Mouse (Mus musculus) neural tube, embryonic 10.5 days (tissue): ENCODE results near the gene Lifr.
A peak's percentile ranks its signal among the peaks of the same experiment; 100 is the strongest.

Experiments
- DNase-seq: peaks from one replicate; pipeline ENCODE4 v3.0.0-alpha.2; 2017; ENCODE audit warnings: low spot score; ENCODE audit errors: extremely low spot score

Lifr gene

DNA sequence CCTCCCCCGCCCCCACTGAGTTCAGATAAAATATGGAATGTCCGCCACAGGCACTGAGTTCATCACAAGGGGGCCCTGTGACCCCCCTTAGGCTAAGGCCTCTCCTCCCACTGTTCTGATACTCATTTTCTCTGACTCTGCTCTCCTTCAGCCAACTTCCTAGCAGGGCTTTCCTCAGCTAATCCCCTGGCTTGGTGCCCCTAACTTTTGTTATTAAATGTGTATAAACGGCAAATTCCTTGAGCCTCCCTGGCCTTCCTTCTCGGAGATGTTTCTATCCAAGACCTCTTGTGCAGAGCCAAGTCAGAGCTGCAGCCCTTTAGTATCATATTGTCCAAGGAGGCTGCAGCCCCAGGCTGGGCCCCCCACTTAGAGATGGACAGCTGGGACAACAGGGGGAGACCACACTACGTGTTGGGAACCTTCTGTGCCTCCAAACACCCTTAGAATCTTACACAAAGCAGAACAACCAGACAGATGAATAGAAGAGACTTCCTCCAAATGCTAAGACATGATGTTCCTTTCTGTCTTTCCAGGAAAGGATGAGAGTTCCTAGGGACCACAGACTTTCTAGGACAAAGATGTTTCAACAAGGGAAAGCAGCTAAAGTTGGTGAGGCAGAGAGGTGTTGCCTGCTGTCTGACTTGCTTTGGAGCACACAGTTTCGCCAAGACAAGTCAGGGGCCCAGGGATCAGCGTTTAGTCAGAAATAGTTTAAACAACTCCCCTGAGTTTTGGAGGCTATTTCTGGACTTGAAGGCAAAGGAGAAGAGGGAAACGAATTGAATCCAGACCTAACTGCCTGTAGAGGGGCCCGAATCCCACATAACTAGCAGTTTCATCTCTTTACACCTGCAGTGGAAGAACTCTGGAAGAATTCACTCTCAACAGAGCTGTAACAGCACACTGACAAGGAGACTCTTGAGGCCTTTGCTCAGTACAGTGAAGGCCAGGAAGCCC lies 111.3 kb downstream of the Lifr start:
- no peak for DNase-seq

DNA sequence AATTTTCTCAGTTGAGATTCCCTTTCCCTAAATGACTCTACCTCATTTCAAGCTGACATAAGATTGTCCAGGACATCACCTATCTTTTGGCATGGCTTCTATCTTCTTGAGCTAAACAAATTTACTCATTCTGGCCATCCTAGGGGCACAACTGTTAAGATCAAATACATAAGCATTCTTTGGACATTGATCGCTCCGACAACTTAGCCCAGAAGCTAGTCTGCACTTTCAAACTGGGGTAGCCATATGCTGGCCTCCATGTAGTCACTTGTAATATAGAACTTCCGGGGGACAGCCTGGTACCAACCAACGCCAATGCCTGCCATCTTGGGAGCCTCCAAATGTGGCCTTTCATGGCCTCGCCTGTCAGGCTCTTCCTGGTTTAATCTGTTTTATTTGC lies 112.6 kb downstream of the Lifr start:
- no peak for DNase-seq

DNA sequence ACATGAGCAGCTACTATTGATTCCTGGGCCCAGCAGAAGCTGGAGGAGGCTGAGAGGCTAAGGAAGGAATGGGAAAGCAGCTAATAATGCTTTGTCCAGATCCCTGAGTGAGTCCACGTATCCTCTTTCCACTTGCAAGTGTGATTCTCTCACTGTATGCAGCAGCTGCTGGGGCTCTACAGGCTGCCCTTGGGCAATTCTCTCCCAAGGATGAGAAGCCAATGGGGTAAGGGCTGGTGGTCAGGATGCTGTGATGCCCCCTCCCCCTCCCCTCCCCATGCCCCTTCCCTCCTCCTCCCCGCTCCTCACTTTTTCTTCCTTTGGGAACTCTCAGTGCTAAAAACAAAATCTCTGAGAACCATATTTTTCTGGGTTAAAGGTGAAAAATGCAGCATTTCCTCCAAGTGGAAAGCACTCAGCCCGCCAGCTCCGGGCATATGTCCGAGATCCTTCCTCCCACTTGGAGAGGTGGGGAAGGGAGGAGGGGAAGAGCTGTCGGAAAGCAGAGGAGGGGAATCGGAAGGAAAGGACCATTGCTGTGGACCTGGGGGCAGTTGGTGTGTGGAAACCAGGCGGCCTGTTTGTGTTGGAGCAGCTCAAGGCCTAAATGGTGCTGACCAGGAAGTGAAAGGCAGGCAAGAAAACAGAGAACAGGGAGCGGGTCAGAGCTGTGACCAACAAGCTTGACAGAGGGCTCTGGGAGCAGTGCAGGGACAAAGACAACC lies 113.4 kb downstream of the Lifr start:
- no peak for DNase-seq

DNA sequence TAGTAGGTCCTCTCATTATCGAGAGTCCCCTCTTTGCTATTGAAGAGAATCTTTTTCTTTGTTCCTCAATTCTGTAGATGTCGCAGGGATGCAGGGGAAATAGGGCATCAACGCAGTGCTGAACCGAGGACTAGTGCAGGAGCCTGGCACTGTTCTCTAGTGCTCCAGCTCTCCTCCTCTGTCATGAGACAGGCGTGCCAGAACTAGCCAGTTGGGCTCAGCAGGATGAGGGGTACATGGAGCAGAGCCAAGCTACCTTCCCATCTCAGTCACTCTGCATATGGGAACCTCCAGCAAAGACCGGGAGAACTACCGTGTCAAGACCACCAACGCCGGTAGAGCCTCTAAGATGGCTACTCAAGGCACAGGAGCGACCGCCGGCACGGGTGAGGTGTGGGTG lies 114.5 kb downstream of the Lifr start:
- no peak for DNase-seq

GRCm38 (mm10) chr15:7206110-7206509 lies 115.7 kb downstream of the Lifr start:
- no peak for DNase-seq

GRCm38 (mm10) chr15:7207292-7207691 lies 116.9 kb downstream of the Lifr start:
- no peak for DNase-seq

DNA sequence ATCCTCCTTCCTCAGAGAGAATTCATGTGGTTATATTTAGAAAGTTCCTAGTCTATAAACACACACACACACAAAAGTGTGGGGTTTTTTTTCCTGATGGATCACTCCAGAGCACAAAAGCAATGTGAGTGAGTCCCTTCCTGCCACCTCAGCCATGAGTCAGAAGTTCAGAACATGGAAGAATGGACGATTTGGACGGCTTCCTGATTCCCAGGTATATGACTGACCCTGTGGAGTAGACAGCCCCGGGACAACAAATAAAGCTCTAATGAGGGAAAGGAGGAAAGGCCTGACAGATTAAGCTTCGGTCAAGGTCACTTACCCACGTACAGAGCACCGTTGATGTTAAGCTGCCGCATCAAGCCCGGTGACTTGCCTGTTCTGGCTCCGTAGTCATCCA lies 117.8 kb downstream of the Lifr start:
- no peak for DNase-seq

DNA sequence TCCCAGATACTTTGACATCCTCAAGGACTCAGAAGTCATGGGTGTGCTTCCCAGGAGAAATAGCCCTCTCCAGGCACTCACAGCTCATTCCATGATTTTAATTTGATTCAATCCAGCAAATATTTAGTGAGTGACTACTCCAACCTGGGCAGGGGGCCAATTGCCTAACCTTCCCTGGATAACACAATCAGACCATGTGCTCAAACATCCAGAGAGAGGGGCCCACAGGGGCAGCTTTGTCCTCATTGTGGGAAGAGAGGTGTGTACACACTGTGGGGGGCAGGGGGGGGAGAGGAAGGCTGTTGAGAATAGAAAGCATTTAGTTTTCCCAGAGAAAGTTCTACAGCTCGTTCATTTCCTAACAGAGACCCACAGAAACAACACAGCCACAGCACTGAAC lies 123.3 kb downstream of the Lifr start:
- DNase-seq, result no peak

DNA sequence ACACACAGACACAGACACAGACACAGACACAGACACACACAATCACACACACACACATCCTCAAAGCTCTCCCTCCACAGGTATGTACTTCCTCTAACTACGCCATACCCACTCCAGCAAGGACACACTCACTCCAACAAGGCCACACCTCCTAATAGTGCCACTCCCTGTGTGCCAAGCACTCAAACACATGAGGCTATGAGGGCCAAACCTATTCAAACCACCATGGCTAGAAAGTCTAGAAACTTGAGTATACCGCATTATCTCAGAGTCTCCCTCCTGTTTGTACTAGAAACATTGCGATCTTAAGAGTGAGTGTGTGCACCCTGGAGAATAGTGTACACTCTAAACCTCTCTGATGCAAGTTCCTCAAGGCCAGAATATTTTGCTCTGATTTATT lies 125.4 kb downstream of the Lifr start:
- DNase-seq, result no peak

- DNase-seq, result no peak
Measured at GRCm38 (mm10) chr15:7216581-7217272, 126.3 kb downstream of the Lifr start.

DNA sequence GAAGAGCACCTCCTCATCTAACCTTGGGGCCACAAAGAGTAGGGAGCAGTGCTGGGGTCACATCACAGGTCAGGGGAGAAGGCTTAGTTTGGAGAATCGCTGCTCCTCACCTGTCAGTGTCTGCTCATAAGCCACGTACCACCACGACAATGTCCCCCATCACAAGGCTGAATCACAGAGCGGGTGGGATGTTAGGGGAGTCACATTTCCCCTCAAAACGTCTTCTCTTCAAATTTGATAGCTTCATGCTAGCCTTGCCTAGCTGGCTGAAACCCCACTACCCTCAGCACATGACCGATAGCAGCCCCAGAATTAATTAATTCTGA lies 126.8 kb downstream of the Lifr start:
- no peak for DNase-seq

DNA sequence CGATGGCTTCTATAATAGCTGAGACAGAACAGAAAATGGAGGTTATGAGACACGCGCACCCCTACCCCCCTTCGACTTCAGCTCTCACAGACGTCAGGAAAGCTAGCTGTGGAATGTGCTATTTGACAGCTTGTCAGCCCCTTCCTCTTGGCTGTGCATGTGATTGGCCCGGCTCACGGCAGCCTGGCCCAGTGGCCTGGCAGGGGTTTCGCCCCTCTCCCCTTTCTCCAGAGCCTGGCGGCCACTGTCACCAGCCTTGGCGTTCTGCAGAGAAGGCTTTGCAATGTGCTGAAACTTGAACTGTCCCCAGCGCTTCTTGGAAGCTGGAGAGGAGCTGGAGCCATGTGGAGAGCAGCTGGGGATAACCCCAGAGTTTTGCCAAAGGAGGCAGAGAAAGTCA lies 132.4 kb downstream of the Lifr start:
- DNase-seq, result peak; percentile 17

- DNase-seq, result no peak
Measured at GRCm38 (mm10) chr15:7224151-7224775, 133.8 kb downstream of the Lifr start.

DNA sequence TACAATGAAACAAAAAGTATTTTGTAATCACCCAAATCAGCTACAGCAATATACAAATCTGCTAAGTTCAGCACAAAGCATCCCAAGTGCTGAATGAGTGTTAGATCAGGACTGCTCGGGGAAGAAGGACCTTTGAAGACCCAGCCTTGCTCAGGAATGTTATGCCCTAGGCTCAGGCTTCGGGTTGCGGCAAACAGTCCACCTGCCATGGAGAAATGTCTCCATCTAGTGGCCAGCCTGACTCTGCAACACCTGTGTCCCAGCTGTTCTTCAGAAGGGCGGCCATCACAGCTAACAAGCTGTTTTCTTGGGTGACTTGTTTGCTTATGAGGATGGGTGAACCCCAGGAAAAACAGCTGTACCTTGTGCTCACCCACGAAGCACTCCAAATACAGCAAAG lies 135.8 kb downstream of the Lifr start:
- peak; percentile 84 for DNase-seq

DNA sequence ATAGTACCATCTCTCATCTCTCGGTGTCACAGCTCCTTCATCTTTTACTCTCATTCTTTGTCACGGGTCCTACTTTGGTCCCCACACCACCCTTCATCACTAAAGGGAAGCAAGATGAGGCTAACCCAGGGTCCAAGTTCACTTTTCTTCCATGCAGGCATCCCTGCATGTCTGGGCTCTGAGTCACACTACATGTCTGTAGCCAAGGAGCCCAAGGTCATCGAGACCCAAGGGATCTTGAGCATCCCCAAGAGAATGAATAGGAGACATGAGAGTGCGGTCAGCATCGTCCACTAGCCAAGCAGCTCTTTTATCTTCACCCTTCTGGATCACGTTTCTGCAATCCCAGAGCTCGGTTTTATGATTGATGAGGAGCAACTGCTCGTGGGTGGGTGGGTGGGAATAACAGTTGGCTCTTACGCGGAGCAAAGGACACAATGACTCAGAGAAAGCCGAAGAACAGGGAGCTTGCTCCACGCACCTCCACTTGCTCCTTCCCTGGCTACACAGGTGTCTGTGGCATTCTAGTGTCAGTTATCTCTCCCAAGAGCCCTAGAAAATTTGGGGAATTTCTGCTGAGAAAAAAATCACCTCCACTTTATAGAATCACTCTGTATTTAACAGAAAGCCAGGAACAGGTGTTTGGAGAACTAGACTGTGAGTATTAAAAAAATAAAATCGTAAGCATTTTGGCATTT lies 143.1 kb downstream of the Lifr start:
- DNase-seq, result no peak

DNA sequence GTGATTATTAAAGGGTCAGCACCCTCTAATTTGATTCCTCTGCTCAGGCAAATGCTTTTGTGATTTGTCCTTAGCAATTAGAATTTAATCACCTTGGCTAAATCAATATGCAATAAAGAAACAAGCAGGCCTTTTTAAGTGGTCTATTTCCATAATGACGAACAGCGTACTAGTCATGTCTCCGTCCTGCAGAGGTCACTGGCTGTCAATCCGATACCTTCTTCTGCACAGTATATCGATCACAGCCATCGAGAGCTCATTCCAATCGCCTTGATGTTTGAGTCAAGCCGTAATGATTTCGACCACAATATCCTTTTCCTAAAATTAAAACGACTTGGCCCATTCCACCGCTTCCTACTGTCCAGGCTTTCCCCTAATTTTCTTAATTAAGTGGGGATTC lies 149.5 kb downstream of the Lifr start:
- DNase-seq, result no peak

DNA sequence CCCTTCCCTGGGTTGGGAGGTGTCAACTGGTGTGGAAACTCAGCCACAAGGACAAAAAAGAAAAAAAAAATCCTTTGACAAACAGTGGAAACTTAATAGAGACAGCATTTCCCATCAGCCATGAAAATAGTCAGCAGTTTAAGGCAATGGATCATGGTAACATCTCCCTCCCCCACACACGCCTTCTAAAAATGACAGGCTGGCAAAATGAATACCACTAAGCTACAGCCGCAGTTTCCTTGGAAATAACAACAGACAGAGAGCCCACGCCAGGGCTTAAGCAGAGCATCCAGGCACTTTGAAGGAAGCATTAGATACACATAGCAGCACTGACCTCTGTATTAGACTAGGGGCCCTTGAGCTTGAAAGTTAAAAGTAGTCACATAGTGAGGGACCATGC lies 150.5 kb downstream of the Lifr start:
- DNase-seq, result no peak

DNA sequence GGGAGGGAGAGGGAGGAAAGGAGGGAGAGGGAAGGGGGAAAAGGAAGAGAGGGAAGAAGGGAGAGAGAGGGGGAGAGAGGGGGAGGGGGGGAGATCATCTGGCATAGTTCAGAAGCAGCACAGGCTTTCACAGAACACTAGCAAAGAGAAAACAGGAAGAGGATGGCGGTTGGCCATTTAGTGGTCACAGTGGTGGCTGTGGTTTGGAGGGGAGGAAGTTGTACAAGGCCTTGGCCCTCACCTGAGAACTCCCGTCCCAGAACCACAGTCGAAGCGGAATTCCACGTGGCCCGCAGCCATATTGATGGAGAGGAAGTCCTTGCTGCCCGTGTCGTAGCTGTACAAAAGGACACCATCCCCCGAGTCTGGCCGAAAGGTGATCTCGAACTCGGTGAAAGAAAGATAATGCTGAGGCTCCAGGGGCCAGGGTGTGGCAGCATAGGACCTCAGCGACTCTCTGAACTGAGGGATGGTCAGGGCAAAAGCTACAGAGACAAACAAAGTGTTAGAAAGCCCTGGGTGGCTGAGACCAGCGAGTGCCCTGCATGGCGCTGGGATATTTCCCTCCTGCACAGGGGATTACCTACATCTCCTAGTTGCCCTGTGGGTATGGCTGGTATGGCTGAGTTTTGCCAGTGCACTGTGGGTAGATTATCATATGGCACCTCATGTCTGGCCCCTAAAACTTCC lies 151.9 kb downstream of the Lifr start:
- DNase-seq, result no peak
